Mouse (Mus musculus) CD4-positive helper T cell, adult 2 months (primary cell): ENCODE data around the gene Rab13.
"Not testable (repeated sequence)": the region's sequence is repeated elsewhere in the genome, so short reads cannot be mapped to it uniquely, and the experiment has no call there.

Experiments
- DNase-seq: peaks from one replicate; pipeline ENCODE4 v3.0.0-alpha.2; 2012; ENCODE audit warnings: low read depth, missing footprints, low spot score

Gene Rab13

DNA sequence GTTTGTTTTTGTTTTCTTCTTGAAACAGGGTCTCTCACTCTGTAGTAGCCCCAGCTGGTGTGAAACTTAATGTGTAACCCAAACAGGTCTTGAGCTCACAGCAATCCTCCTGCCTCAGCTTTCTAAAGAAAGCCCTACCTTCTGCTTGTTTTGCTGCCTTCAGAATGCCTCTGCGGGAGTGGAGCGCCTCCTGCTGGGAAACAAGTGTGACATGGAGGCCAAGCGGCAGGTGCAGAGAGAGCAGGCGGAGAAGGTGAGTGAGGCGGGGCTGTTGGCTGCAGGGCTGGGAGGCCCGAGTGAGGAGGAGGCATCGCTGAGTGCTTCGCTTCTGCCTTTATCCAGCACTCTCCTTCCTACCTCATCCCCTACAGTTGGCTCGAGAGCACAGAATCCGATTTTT is 10.8 kb downstream of the Rab13 start:
- no peak for DNase-seq

DNA sequence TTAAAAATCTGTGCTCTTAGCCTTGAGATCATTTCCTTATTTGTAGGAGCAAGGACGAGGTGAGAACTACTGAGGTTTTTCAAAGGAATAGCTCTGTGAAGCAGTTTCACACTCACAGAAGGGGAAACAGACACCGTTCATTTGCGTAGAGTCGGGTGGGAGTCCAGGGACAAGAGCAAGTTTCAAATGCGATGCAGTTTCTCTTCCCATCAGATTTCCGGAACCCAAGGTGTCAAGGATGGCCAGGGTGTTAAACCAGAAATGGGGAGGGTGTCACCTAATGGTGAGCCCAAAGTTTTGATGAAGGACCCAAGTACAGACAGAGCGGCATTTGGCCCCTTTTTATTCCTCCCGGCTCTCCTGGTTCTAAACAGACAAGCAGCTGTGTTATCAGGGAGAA is 17.6 kb downstream of the Rab13 start:
- no peak for DNase-seq

DNA sequence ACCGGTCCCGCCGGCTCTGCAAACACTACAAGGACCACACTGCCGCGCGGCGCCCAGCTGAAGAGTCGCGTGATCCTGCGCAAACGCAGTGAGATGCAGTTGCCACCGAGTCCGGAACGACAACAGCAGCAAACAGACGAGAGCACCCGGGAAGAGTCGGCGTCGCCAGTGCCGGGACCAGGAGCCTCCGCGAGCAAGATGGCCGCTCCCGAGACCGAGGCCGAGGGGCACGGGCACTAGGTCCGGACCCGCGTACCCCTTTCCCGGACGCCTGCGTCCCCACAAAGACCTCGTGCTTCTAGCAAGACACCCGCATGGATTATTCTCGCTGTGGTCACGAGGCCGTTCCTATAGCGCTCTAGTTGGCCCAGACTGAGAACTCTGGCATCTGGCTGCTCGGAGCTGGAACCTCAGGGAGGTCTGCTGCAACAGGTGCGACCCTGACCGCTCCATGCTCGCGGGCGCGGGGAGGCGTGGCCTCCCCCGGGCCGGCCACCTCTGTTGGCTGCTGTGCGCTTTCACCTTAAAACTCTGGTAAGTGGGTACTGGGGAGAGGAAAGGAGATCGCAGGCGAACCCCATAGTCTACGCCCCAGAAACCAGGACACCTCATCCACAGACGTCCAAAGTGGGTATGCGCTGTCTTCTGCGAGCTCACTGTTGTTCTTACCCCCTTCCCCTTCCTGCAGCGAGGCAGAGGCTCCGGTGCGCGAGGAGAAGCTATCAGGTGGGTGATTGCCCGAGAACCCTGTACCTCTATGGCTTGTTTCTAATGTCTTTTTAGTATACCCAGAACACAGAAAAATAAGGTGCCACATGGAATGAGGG is 18.2 kb downstream of the Rab13 start, which contains the start of gene Jtb:
TSS of gene Jtb (plus strand) at position 91 of the 827 bp plus-strand sequence.
- peak; percentile 93 for DNase-seq

DNA sequence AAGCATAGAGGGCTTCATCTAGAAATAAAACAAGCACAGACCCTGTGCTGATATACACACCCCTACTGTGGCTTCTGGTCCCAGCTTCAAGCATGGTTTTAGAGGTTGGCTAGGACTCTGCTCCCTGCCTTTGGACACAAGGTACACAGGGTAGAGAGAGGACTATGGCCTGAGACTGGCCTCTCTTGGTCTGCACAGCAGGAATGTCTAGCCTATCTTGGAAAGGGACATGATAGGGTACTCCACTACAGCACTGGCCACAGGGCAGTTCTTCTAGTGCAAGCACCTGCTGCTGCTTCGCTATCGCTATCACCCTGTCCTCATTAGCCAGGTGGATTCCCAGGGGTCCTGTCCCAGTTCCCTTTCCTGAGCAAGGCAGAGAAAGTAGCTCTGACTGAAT is 27.8 kb downstream of the Rab13 start:
- no peak for DNase-seq

DNA sequence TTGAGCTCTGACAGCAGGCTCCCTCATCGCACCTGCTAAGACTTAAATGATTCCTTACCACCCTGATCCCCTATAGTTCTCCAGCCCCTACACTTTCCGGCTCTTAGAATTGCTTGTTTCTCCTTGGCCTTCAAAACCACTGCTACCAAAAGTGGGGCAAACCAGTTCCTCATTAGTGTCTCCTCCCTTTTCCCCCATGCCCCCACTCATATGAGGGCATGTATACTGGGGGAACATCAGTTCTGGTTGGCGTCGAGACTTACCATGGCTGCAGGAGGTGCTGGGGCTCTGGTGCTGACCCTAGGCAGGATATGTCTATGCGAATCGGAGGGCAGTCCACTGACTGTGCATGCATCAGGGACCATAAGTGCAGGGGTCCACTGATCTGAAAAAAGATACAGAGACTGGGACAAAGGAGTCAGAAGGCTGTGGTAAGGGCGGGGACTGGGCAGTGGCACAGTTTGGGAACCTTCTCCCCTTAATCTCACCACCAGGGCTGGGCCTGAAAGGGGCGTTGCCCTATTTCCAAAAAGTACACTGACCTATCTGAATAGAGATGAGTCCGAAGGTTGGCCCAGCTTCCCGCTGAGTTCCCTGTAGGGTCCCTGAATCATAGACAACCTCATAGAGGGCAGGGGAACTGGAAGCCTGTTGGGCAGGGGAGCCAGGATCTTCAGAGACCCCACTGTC is 28.3 kb downstream of the Rab13 start:
- DNase-seq, result no peak

DNA sequence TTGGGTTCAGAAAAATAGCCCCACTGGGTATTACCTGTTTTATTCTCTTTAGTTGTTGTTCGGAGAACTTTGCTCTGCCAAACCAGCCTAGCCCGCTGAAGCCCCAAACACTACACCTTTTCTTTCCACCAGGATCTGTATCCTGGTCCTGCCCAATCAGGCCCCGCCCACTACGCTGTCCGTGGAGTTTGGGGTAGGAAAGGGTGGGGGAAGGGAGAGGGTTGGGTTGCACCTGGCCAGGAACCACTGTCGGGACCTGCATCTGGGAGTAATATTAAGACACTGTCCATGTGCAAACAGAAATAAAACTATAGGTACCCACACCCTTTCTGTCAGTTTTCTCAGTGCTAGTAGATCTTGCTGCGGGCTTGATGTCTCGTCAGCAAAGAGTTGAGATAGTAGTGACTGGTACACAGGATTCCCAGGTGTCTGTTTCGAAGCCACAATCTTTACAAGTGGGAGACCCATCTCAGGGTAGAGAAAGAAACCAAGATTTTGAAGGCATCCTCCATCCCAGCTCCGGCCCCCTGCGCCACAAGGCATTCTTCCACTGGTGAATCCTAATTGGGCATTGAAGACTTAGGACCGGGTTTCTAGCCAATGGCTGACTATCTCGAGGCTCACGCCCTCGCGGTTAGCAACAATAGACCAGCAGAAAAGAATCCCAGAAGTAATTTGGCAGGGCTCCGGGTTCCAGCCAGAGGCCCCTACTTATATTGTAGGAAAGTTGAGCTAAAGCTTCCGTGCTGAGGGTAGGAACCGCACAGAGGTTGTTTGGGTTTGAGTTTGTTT is 29.7 kb downstream of the Rab13 start, which contains the start of gene Creb3l4:
TSS of gene Creb3l4 (minus strand) at position 529 of the 792 bp plus-strand sequence.
- DNase-seq, result no peak

DNA sequence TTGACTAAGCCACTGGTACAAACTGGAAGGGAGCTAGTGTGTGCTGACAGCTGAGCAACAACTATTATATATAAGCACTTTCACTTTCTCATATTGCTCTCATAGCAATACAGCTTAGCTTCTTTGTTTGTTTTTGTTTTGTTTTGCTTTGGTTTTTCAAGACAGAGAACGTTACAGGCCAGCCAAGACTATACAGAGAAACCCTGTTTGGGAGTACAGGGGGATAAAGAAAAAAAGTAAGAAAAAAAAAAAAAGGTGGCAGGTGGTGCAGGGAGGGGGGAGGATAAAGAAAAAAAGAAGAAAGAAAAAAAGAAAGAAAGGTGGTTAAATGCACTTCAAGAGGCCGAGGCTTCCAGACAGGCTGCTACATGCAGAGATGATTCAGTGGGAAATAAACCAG is 31.9 kb downstream of the Rab13 start:
- DNase-seq, result peak; percentile 49

DNA sequence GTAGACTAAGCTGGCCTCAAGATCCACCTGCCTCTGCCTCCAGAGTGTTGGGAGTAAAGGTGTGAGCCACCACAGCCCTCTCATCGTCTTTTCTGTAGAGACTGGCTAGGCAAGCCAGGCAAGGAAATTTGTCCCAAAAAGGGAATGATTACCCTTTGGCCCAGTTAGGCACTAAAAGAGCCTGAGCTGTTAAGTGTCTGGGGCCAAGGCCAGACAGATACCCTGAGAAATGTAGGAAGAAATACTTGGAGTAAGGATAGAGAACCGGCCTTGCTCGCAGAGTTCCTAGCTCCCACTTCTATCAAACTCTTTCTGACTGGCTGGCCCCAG is 34.1 kb downstream of the Rab13 start:
- no peak for DNase-seq

DNA sequence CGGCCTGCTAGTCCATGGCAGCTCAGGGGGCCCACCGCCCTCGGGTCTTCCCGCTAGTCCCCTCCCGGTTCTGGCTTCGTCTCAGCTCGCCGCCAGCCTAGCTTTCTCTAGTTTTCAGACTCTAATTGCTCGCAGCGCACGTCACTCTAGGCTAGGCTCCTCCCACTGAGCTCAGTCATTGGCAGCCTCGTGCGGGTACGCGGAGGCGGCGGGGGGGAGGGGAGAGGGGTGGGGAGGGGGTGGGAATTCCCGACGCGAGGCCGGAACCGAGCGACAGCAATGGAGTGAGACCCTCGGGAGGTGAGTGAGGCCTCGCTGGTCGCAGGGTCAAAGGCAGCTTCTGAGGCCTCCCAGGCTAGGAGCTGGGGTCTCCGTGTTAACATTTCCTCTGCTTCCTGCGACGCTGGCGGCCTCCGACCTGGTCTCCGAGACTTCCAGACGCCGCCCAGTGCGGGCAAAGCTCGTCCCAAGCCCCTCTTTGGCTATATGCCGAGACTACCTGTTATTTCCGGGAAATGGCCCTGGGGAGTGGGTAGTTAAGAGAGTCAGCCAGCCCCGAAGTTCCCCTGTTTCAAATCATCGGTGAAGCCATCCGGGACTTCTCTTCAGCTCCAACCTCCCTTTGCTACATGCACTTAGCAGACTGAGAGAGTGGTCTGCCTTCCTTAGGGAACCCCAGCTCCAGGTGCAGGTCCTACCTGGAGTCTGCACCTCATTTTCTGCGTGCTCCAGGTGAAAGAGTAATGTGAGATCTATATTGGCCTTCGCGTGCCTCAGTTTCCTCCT is 34.7 kb downstream of the Rab13 start, which contains the start of gene Slc39a1:
TSS of gene Slc39a1 (plus strand) at position 213 of the 786 bp plus-strand sequence.
- DNase-seq, result peak; percentile 92

DNA sequence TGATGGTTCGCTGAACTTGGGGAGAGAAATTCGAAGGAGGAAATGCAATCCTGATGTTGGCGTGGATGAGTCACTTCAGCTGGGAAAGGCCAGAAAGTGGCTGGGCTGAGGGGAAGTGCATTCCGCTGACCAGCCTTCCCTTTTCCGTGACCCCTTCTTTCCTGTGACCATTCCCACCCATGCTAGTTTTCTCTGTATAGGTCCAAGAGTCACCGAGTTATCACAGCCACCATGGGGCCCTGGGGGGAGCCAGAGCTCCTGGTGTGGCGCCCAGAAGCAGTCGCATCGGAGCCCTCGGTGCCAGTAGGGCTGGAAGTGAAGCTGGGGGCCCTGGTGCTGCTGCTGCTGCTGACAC is 35.2 kb downstream of the Rab13 start:
- no peak for DNase-seq

DNA sequence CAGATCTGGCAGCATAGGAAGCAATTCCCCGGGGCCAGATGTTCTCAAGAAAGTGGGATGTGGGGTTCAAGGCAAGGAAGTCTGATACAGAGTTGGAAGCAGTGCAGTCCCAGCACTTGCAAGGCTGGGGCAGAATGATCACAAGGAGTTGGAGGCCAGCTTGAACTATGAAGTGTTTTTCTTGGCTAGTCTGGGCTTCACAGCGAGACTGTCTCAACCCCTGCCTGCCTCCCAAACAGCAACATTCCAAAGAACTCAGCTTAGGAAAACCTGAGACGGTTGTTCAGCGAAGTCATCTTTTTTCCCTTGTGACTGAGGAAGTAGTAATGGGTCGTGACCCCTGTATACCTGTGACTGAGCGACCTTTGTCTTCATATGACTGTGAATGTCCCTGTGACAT is 37.3 kb downstream of the Rab13 start:
- DNase-seq, result no peak

DNA sequence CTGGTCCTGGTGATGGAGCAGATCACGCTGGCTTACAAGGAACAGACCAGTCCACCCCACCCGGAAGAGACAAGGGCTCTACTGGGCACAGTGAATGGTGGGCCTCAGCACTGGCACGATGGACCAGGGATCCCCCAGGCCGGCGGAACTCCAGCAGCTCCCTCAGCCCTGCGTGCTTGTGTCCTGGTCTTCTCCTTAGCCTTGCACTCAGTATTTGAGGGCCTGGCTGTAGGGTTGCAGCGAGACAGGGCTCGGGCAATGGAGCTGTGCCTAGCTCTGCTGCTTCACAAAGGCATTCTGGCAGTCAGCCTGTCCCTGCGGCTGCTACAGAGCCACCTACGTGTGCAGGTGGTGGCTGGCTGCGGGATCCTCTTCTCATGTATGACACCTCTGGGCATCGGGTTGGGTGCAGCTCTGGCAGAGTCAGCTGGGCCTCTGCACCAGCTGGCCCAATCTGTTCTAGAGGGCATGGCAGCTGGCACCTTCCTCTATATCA is 38.3 kb downstream of the Rab13 start:
- DNase-seq, result not testable (repeated sequence)

DNA sequence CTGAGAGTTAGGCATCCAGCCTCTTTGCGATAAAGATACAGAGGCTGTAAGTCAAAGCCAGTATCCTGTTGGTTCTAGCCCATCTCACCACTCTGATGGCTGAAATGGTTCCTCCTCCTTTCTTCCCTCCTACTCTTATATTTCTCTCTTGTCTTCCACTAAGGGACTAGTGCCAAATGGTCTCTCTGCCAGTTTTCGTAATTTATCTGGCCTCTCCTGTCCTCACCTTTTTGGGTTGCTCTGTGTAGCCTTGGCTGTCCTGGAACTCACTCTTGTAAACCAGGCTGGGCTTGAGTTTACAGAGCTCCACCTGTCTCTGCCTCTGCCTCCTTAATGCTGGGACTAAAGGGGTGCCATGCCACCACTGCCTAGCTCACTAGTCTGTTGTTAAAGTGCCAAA is 39.2 kb downstream of the Rab13 start:
- not testable (repeated sequence) for DNase-seq

DNA sequence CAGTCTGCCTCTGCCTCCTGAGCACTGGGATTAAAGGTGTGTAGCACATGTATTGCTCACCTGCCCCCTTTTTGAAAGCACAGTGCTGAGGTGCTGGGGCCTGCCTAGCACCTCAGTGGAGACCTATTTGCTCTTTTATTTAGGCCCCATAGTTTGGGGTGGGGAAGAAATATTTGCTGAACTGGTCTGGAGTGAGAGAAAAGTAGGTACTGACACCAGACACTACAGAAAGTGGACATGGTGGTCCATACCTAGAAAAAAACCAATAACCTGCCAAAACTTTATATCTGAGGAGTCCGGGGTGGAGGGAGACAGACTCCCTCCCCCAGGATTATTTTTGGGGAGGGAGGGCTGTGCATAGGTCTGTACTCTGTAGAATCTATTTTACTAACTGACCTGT is 39.7 kb downstream of the Rab13 start:
- DNase-seq, result peak; percentile 22

DNA sequence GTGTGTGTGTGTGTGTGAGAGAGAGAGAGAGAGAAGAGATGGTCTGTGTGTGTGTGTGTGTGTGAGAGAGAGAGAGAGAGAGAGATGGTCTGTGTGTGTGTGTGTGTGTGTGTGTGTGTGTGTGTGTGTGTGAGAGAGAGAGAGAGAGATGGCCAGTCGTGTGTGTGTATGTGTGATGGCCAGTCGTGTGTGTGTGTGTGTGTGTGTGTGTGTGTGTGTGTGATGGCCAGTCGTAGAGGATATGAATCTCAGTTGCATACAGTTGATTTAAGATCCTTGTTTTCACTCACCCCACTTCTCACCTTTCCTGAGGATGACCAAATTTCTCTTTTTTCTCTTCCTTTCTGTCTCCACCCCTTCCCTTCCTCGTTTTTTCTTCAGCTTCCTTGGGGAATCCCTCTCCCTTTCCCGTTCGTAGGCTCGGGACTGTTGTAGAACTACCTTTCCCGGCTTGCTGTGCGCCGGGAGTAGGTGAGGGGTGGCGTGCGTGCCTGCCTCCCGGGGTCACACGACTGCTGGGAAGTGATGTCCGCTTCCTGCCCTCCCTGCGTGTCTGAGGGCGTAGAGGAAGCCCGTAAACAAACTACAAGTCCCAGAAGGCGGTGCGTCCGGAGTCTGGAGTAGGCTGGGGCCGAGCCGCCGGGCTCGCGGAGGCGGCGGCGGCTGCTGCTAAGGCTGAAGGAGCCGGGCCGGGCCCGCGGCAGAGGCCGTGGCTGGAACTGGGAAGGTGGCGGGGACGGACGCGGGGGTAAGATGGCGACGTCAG is 40.3 kb downstream of the Rab13 start, which contains the start of gene Crtc2:
TSS of gene Crtc2 (plus strand) at position 511 of the 766 bp plus-strand sequence.
- DNase-seq, result peak; percentile 95

DNA sequence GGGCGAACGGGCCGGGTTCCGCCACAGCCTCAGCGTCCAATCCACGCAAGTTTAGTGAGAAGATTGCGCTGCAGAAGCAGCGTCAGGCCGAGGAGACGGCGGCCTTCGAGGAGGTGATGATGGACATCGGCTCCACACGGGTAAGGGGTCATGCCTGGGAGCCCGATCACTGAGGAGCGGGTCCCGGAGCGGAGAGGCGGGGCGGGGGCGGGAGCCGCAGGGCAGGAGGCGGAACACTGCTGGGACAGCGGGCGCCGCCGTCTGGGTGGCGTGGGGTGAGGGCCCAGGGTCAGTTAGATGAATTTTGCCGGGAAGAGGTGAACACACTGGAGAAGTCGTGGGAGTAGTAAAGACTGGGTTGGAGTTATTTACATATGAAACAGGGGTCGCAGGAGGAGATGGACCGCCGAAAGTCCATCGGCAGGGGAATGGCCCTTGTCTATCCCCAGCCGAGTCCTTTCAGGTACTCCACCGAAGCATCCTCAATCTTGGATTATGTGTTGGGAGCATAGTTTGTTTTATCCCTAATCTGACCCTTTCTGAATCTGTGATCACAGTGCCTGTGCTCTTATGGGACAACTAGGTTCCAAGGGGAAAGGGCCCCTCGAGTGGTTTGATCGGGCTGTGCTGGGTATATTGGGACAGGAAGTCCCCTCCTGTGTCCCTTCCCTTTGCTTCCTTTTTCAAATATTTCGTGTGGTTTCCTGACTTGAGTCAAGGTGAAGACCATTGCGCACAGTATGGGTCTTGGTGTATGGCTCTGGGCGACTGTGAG is 41.1 kb downstream of the Rab13 start:
- DNase-seq, result peak; percentile 50

DNA sequence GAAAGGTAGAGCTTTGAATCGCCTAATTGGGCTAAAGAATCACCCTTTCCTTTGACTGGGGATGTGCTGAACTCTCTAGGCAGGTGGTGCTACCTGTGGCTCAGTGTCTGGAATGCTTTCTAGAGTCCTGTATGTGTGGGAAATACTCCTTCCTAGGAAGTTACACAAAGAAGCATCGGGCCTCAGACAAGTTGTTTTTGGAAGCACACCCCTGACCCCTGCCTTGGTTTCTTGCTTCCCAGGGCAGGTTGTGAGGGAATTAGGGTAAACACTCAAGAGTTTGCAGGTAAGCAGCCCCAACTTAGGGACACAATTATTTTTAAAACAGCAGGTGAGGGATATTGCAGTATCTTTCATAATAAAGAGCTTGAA is 41.7 kb downstream of the Rab13 start:
- DNase-seq, result no peak

DNA sequence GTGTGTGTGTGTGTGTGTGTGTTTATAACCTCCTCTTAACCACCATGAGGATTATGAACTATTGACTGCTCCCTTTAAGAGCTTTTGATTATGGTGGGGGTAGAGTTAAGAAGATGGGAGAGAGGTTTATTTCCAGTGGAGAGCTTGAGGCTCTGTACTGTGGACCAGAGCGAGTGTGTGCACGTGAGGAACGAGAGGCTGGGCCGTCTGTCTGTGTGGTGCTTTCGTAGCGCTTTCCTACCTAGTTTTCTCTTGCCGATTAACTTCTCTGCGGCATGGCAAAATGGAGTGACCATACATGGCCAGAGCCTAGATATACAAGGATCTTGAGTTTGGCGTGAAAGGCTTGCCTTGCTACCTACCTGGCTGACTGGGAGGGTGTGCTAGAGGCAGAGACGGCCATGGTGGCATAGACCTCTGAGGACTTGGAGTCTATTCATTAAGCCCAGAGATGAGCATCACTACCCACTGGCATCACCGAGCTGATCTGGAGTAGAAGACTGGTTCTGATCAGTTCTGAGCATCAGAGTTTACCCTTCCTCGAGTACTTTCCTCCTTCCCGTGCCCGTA is 42.4 kb downstream of the Rab13 start:
- no peak for DNase-seq
